Mouse (Mus musculus) liver, adult 2 months (tissue): ENCODE results near the gene Armh3.
A peak's percentile ranks its signal among the peaks of the same experiment; 100 is the strongest.

ENCODE experiments used
- CTCF ChIP-seq: fragments of 200-500 bp; IDR thresholded peaks from 2 replicates; pipeline ENCODE4 v1.5.1; 2011; ENCODE audit warnings: low read depth, low read length, control low read depth
- POLR2A ChIP-seq: fragments of 200-500 bp; IDR thresholded peaks from 2 replicates; pipeline ENCODE4 v1.6.1; 2011; ENCODE audit warnings: low read length, control low read depth; ENCODE audit not compliant: insufficient read depth; ENCODE audit errors: extremely low read depth

GRCm38 (mm10) chr19:46039478-46039877 is 41.2 kb upstream of the Armh3 start:
- no peak for TF ChIP-seq CTCF
- peak; percentile 52; the same call in 1 of the 2 replicates for TF ChIP-seq POLR2A
